Mouse (Mus musculus): ENCODE data around the gene Etv2. TPM values are rescaled to one million over a fixed set of nuclear protein-coding genes. Genes with fewer than 3 reads are reported as not detected.

The Etv2 gene
- polyA plus RNA-seq, 1 experiment, result not detected

GRCm38 (mm10) chr7:30600651-30601050, 35.0 kb downstream of the Etv2 start:
- Histone ChIP-seq H3K27ac (replicated peaks; ENCODE audit: low read depth, low read length) (no peak overlapping the region), H3K4me1 (ENCODE audit: control insufficient read depth, insufficient read depth, insufficient read length, low read length) (no peaks in the 10 kb centered on the region), H3K4me3 (ENCODE audit: insufficient read depth, low read depth, low read length) (no peak overlapping the region)

DNA sequence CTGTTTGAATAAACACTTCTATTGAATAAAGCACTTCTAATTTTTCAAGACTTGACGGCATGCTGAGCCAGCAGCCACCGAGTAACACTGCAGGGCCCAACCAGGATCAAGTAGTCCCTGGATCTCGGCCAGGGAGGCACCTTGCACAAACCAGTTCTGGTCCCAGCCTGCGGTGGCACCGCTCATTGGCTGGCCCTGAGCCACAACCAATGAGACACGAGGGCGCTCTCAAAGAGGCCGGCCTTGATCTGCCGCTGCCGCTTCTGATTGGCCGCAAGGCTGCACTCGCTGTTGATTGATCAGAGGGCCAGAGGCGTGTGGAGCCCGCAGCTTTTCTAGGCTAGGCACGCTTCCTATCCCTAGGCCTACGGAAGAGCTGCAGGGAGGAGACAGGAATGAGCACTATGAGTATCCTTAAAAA, 35.7 kb downstream of the Etv2 start:
- Histone ChIP-seq H3K4me1 (ENCODE audit: control insufficient read depth, insufficient read depth, insufficient read length, low read length) (no peaks in the 10 kb centered on the region), H3K4me3 (ENCODE audit: insufficient read depth, low read depth, low read length) (no peak overlapping the region), H3K27ac (replicated peaks; ENCODE audit: low read depth, low read length) (no peak overlapping the region)

DNA sequence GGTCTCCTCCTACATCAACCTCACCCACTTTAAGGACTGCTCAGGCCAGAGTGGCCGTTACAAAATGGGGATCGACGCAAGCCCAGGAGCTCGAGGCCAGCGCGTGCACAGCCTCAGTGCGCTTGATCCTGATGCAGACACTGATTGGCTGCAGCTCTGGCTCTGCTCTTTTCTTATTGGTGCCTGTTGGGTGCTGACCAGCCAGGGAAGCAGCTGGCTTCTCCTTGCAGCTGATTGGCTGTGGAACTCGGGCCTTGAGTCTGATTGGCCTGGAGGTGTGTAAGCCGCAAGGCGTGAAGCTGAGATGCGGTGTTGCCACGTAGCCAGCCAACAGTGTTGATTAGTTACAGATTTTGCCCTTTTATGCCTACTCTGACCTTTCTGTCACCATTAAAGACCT, 36.9 kb downstream of the Etv2 start, which contains the start of gene Zbtb32:
Zbtb32 (minus strand) TSS at position 124 of the 400 bp plus-strand sequence.
- no peak within 1 kb of the TSS for H3K27ac ChIP-seq (replicated peaks; ENCODE audit: low read depth, low read length)
- no peaks in the 10 kb centered on the region for H3K4me1 ChIP-seq (ENCODE audit: control insufficient read depth, insufficient read depth, insufficient read length, low read length)
- no peak within 1 kb of the TSS for H3K4me3 ChIP-seq (ENCODE audit: insufficient read depth, low read depth, low read length)

- no peak overlapping the region for H3K27ac ChIP-seq (replicated peaks; ENCODE audit: low read depth, low read length)
- no peaks in the 10 kb centered on the region for H3K4me1 ChIP-seq (ENCODE audit: control insufficient read depth, insufficient read depth, insufficient read length, low read length)
- no peak overlapping the region for H3K4me3 ChIP-seq (ENCODE audit: insufficient read depth, low read depth, low read length)
Measured at GRCm38 (mm10) chr7:30596811-30597210, 38.8 kb downstream of the Etv2 start.

- no peak overlapping the region for H3K4me3 ChIP-seq (ENCODE audit: insufficient read depth, low read depth, low read length)
- no peaks in the 10 kb centered on the region for H3K4me1 ChIP-seq (ENCODE audit: control insufficient read depth, insufficient read depth, insufficient read length, low read length)
- no peak overlapping the region for H3K27ac ChIP-seq (replicated peaks; ENCODE audit: low read depth, low read length)
Measured at GRCm38 (mm10) chr7:30596093-30596492, 39.6 kb downstream of the Etv2 start.

- Histone ChIP-seq H3K4me3 (ENCODE audit: insufficient read depth, low read depth, low read length) (no peak overlapping the region), H3K4me1 (ENCODE audit: control insufficient read depth, insufficient read depth, insufficient read length, low read length) (no peaks in the 10 kb centered on the region; the same call in 1 of the 2 replicates), H3K27ac (replicated peaks; ENCODE audit: low read depth, low read length) (no peak overlapping the region)
Measured at GRCm38 (mm10) chr7:30594510-30595024, 41.1 kb downstream of the Etv2 start.

GRCm38 (mm10) chr7:30593579-30594509, 41.8 kb downstream of the Etv2 start:
- Histone ChIP-seq H3K4me1 (ENCODE audit: control insufficient read depth, insufficient read depth, insufficient read length, low read length) (no peaks in the 10 kb centered on the region; the same call in 1 of the 2 replicates), H3K4me3 (ENCODE audit: insufficient read depth, low read depth, low read length) (no peak overlapping the region), H3K27ac (replicated peaks; ENCODE audit: low read depth, low read length) (no peak overlapping the region)

GRCm38 (mm10) chr7:30592772-30593423, 42.8 kb downstream of the Etv2 start:
- H3K4me1 ChIP-seq (ENCODE audit: control insufficient read depth, insufficient read depth, insufficient read length, low read length), result no peaks in the 10 kb centered on the region; the same call in 1 of the 2 replicates
- H3K4me3 ChIP-seq (ENCODE audit: insufficient read depth, low read depth, low read length), result no peak overlapping the region
- H3K27ac ChIP-seq (replicated peaks; ENCODE audit: low read depth, low read length), result no peak overlapping the region

GRCm38 (mm10) chr7:30591605-30591951, 44.1 kb downstream of the Etv2 start:
- peaks cover 2% of the 10 kb centered on the region for H3K4me1 ChIP-seq (ENCODE audit: control insufficient read depth, insufficient read depth, insufficient read length, low read length)

DNA sequence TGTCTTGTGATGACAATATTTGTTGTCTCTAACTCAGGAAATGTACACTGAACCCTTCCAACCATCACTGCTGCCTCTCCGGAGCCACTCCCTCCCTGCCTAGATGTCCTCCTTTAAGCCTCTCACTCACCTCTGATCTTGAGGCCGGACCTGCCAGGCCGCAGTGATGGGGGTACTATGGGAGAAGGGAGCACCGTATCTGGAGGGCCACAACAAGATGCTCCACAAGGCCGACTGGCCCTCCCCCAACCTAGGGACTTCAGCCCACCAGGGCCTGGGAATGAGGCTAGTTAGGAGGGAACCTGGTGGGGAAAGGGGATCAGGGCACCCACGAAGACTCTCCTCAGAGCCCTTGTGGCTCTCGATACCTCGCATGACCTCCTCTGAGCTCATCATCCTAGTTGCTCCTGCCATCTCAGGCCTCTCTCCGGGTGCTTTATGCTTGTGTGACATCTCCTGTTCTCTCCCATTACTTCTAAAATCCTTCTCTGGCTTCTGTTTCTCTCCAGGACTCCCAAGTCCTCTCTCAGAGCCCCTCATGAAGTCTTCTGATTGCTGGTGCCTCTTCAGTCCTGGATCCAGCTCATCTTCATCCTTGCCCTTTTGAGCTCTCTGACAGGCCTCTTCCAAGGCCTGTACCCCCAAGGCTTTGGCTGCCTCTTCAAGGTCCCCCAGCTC, 44.6 kb downstream of the Etv2 start:
- Histone ChIP-seq H3K4me3 (ENCODE audit: insufficient read depth, low read depth, low read length) (no peak overlapping the region), H3K27ac (replicated peaks; ENCODE audit: low read depth, low read length) (no peak overlapping the region), H3K4me1 (ENCODE audit: control insufficient read depth, insufficient read depth, insufficient read length, low read length) (peaks cover 2% of the 10 kb centered on the region)

More at GRCm38 (mm10) chr7:30591605-30591951, 44.1 kb downstream of the Etv2 start:
- Histone ChIP-seq H3K4me3 (ENCODE audit: insufficient read depth, low read depth, low read length) (no peak overlapping the region), H3K27ac (replicated peaks; ENCODE audit: low read depth, low read length) (no peak overlapping the region)

GRCm38 (mm10) chr7:30589435-30590301, 46.0 kb downstream of the Etv2 start:
- peak overlapping the region; percentile 73 for H3K4me3 ChIP-seq (ENCODE audit: insufficient read depth, low read depth, low read length)
- peak overlapping the region; percentile 69 for H3K27ac ChIP-seq (replicated peaks; ENCODE audit: low read depth, low read length)
- H3K4me1 ChIP-seq (ENCODE audit: control insufficient read depth, insufficient read depth, insufficient read length, low read length), result peaks cover 2% of the 10 kb centered on the region

DNA sequence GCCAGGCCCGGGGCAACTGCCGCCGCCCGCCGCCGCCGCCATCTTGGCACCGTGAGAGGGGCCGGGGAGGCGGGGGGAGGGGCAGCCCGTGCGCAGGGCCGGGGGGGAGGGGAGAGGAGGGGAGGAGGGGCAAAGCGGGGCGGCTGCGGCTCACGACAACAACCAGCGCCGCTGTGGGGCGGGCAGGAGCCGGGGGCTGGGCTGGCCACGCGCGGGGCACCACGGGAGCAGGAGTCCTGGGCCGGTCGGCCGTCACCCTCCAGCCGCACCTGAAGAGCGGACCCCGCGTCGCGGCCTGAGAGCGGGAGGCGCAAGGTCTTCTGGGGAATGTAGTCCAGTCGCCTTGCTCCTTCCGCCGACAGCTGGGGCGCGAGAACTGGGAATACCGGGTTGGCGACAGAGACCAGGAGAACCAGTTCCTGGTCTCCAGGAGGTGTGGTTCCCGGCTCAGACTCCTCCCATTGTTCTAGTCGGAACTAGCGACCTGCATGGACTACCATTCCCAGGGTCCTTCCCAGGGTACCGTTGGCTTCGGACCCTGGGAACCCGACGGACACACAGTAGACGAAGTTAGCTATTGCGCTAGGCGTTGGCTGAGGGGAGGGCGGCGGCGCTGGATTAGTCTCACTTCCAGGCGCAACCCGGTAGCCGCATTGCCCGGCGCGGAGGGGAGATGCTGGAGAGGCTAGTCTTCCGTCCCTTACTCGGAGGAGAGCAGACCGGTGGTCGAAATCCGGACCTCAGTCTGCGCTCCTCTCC, 46.8 kb downstream of the Etv2 start, which contains the start of gene Kmt2b:
Kmt2b (minus strand) TSS at position 51 of the 759 bp plus-strand sequence.
- peaks cover 2% of the 10 kb centered on the region for H3K4me1 ChIP-seq (ENCODE audit: control insufficient read depth, insufficient read depth, insufficient read length, low read length)
- H3K27ac ChIP-seq (replicated peaks; ENCODE audit: low read depth, low read length), result peak within 1 kb of the TSS; percentile 81
- H3K4me3 ChIP-seq (ENCODE audit: insufficient read depth, low read depth, low read length), result peak within 1 kb of the TSS; percentile 99

DNA sequence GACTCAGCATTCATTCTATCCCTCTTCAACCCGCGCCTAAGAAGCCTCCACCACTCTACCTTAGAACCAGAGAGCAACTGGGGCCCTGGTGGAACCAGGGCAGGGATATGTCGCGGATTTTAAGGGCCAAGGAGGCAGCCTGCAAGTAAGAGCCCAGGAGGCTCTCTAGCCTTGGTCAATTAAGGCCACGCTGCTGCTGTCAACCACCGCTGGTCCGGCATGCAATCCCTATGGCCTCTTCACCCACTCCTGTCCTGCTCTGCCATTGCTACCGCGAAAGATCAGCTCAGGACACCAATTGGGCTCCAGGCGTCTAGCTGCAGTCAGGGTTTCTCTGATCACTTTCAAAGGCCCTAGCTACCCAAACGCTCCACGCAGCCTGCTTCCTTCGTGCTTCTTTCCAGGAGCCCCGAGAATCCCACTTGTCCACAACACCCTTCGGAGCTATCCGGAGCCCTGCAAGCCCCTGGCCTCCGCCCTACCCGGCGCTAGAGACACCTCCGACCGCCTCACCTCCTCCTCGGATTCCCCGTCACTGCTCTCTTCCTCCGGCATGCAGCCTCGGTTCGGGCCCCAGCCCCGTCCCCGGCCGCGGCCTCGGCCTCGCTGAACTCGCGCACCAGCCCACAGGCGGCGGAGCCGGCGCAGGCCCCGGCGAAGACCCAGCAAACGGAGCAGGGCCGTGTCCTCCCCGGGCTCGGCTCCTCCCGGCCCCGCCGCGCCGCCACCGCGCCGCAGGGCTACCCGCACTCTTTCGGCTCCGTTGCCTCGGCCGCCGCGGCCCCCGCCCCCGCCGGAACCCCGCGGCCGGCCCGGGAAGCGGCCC, 47.6 kb downstream of the Etv2 start:
- Histone ChIP-seq H3K4me1 (ENCODE audit: control insufficient read depth, insufficient read depth, insufficient read length, low read length) (peaks cover 2% of the 10 kb centered on the region), H3K4me3 (ENCODE audit: insufficient read depth, low read depth, low read length) (peak overlapping the region; percentile 99), H3K27ac (replicated peaks; ENCODE audit: low read depth, low read length) (peak overlapping the region; percentile 81)
